ENCODE assay signal across 9 mouse cellular contexts in the genomic region with DNA sequence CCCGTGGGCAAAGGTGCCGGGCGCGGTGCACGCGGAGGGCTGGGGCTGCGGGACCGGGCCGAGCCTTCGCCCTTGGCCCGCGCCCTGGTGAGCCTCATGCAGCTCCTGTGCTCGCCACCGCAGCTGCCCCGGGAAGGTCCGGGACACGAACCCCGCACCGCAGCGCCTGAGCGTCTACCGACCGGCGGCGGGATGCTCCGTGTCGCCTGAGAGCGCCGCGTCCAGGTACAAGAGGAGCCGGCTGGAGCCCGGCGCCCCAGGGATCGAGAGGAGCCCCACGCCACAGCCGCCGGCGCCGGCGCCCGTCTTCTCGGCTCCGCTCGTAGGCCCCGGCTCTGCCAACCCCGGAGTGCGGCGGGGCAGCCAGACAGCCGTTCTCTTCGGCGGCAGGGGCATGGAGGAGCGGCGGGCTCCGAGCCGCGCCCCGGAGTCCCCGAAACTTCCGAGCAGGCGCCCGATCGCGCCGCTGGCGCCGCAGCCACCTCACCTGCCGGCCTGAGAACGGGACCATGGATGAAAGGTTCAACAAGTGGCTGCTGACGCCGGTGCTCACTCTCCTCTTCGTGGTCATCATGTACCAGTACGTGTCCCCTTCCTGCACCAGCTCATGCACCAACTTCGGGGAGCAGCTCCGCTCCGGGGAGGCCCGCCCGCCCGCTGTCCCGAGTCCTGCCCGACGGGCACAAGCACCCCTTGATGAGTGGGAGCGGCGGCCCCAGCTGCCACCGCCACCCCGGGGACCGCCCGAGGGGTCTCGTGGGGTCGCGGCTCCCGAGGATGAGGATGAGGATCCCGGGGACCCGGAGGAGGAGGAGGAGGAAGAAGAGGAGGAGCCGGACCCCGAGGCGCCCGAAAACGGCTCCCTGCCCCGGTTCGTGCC. TPM values are rescaled to one million over a fixed set of nuclear protein-coding genes. Genes with fewer than 3 reads are reported as not detected.
A peak's percentile ranks its signal among the peaks of the same experiment; 100 is the strongest.
DNase-seq lines count a peak whose midpoint lies in the region; ATAC-seq lines count a peak whose summit lies in the region.
"Had no signal": no experiment of that assay in that cellular context is flagged by ENCODE, and none has a peak within 500 bp of the region (broad histone marks: within the 10 kb centered on the region; RNA-seq: fewer than 3 reads in every experiment).

Gene Hs6st3, plus strand, starts transcription at position 436 of the 880 bp plus-strand sequence.

- H3K27me3 ChIP-seq in forebrain, embryonic 14.5 days (replicated peaks; ENCODE audit: control insufficient read depth, insufficient read depth, low read length): peaks cover 31% of the 10 kb centered on the region
- H3K27me3 ChIP-seq: CH12.LX had no signal

- peak; percentile 46 for DNase-seq in gastrocnemius, postnatal 10 days
- no peak for DNase-seq in gastrocnemius, postnatal 25 days
- peak; percentile 41 for DNase-seq in thymus, postnatal 4 days
- no peak for DNase-seq in thymus, postnatal 0 days (ENCODE audit: low spot score)
- peak; percentile 25 for DNase-seq in forebrain, embryonic 14.5 days (ENCODE audit: low spot score)
- DNase-seq in kidney, postnatal 10 days: peak; percentile 34
- peak; percentile 43 for DNase-seq in testis, postnatal 10 days (ENCODE audit: low spot score)

- under 1% methylated on average over 92 of the region's 100 CpGs for WGBS in forebrain, embryonic 14.5 days

- no peaks in the 10 kb centered on the region for H3K9me3 ChIP-seq in forebrain, embryonic 14.5 days (replicated peaks; ENCODE audit: control insufficient read depth, low read length)

- ATAC-seq in forebrain, embryonic 14.5 days: peak; percentile 72
- ATAC-seq in megakaryocyte progenitor cell, adult 5-6 weeks (replicated peaks; ENCODE audit: poor library complexity): peak; percentile 7; the same call in 1 of the 2 replicates

- H3K4me2 ChIP-seq in forebrain, embryonic 14.5 days (ENCODE audit: low read length): peak within 1 kb of the TSS; percentile 99

- no peak within 1 kb of the TSS for H3K27ac ChIP-seq in forebrain, embryonic 14.5 days (ENCODE audit: low read depth, low read length)

- peak within 1 kb of the TSS; percentile 65 for H3K9ac ChIP-seq in forebrain, embryonic 14.5 days (ENCODE audit: low read length)

- peak within 1 kb of the TSS; percentile 62 for H3K4me3 ChIP-seq in forebrain, embryonic 14.5 days (ENCODE audit: low read depth, low read length)

- H3K4me1 ChIP-seq in forebrain, embryonic 14.5 days (ENCODE audit: control insufficient read depth, insufficient read depth, low read length): no peaks in the 10 kb centered on the region; the same call in 1 of the 2 replicates

- no peaks in the 10 kb centered on the region for H3K36me3 ChIP-seq in forebrain, embryonic 14.5 days (ENCODE audit: control insufficient read depth, insufficient read depth, low read length)

RNA-seq across cellular contexts. Expression of gene Hs6st3, which starts in this region (rescaled TPM):
- total RNA-seq in gastrocnemius, postnatal 10 days (2021): under 1 TPM; 0.19 to 0.25 TPM
- total RNA-seq in gastrocnemius, postnatal 25 days (2021): not detected
- not detected in 2 replicates for polyA plus RNA-seq in thymus, postnatal 0 days (2015; fragmentation: Nextera tagmentation; extraction: Ambion mirVana)
- polyA plus RNA-seq in forebrain, embryonic 14.5 days (2014; fragmentation: Nextera tagmentation; extraction: Ambion mirVana): 0.50 and 1.3 TPM in 2 replicates
- total RNA-seq in megakaryocyte progenitor cell, adult 5-6 weeks (2015): not detected in 2 replicates
- total RNA-seq in megakaryocyte progenitor cell, adult 5-6 weeks (2017): not detected in 2 replicates
- total RNA-seq: CH12.LX had no signal

Comparison
In these comparisons a context has a peak if more than half of its experiments do, and no peak if none do; other contexts are left out.
1. DNase-seq: peak in thymus, postnatal 4 days (single experiment), forebrain, embryonic 14.5 days (single experiment), kidney, postnatal 10 days (single experiment) and testis, postnatal 10 days (single experiment); none in gastrocnemius, postnatal 25 days (single experiment) and thymus, postnatal 0 days (single experiment).
2. Peak in DNase-seq in gastrocnemius, postnatal 10 days; RNA of the gene not detected or under 1 TPM.
3. Peak in ATAC-seq in megakaryocyte progenitor cell, adult 5-6 weeks; RNA of the gene not detected or under 1 TPM.